Comparison of ENCODE assay signal across 22 mouse cellular contexts in the genomic region with DNA sequence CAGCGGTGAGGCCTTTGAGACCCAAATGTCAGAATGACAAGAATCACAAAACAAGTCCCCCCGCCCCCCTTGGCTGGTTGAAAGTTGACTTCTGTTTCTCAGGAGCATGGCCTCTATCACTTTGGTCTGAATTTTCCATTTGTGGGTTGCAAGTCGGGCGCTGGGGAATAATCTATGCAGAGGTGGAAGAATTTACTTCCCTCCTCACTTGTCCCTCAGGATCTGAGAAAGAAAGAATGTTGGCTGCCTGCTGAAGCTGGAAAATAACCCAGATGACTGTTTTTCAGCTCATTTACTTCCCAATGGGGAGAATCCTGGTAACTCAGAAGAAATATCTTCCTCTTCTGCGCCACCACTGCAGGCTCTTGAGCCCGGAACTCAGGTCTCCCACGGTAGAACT. TPM values are rescaled to one million over a fixed set of nuclear protein-coding genes. Genes with fewer than 3 reads are reported as not detected.
DNase-seq lines count a peak whose midpoint lies in the region; ATAC-seq lines count a peak whose summit lies in the region.
"Had no signal": no experiment of that assay in that cellular context is flagged by ENCODE, and none has a peak within 500 bp of the region (broad histone marks: within the 10 kb centered on the region; RNA-seq: fewer than 3 reads in every experiment).

No protein-coding gene starts in this region.

- DNase-seq in gastrocnemius, adult 18-20 months (ENCODE audit: low spot score): peak; percentile 50
- DNase-seq in gastrocnemius, postnatal 10 days: no peak
- no peak for DNase-seq in hindbrain, embryonic 14.5 days (ENCODE audit: low spot score)
- DNase-seq in gastrocnemius, postnatal 25 days: peak; percentile 57
- DNase-seq in adrenal gland, adult 18-20 months (ENCODE audit: low spot score in 2 of 2): no peak
- DNase-seq: adrenal gland, adult 2 months; adrenal gland, postnatal 25 days; cerebellum, adult 18-20 months; cerebellum, adult 9-11 months; cerebellum, postnatal 36 days; kidney, adult 11 months had no signal

- no peak overlapping the region for H3K4me2 ChIP-seq in hindbrain, embryonic 16.5 days (ENCODE audit: low read length)
- no peak overlapping the region for H3K4me2 ChIP-seq in hindbrain, embryonic 14.5 days (replicated peaks)
- H3K4me2 ChIP-seq in embryonic facial prominence, embryonic 15.5 days (replicated peaks): no peak overlapping the region
- no peak overlapping the region for H3K4me2 ChIP-seq in kidney, embryonic 16.5 days (replicated peaks; ENCODE audit: low read depth, low read length)
- H3K4me2 ChIP-seq: forebrain, embryonic 12.5 days; heart, embryonic 11.5 days; heart, embryonic 15.5 days had no signal

- WGBS in hindbrain, embryonic 16.5 days: 69% methylated on average over 7 of the region's 7 CpGs
- WGBS in hindbrain, embryonic 14.5 days: 79% methylated on average over 7 of the region's 7 CpGs
- 68% methylated on average over 7 of the region's 7 CpGs for WGBS in embryonic facial prominence, embryonic 15.5 days
- 88% methylated on average over 7 of the region's 7 CpGs for WGBS in kidney, embryonic 16.5 days

- H3K27ac ChIP-seq in hindbrain, embryonic 16.5 days (ENCODE audit: low read depth, low read length): peak overlapping the region; percentile 23; the same call in 1 of the 2 replicates
- no peak overlapping the region for H3K27ac ChIP-seq in hindbrain, embryonic 14.5 days
- 0 out of 2 replicates have a peak overlapping the region, but pooled peaks have one; percentile 17 for H3K27ac ChIP-seq in embryonic facial prominence, embryonic 15.5 days (replicated peaks)
- no peak overlapping the region for H3K27ac ChIP-seq in kidney, embryonic 16.5 days (ENCODE audit: low read length)
- H3K27ac ChIP-seq: forebrain, embryonic 12.5 days; heart, embryonic 15.5 days; hindbrain, postnatal 0 days had no signal

- H3K27me3 ChIP-seq in hindbrain, embryonic 16.5 days (replicated peaks; ENCODE audit: control insufficient read depth, insufficient read depth, low read length): no peaks in the 10 kb centered on the region
- H3K27me3 ChIP-seq in hindbrain, embryonic 14.5 days (ENCODE audit: control insufficient read depth, insufficient read depth, low read length): no peaks in the 10 kb centered on the region
- 0 out of 2 replicates have a peak, but pooled peaks cover under 1% of the 10 kb centered on the region for H3K27me3 ChIP-seq in embryonic facial prominence, embryonic 15.5 days
- no peaks in the 10 kb centered on the region; the same call in 1 of the 2 replicates for H3K27me3 ChIP-seq in kidney, embryonic 16.5 days (ENCODE audit: insufficient read depth, low read length)
- H3K27me3 ChIP-seq: forebrain, embryonic 12.5 days had no signal

- no peaks in the 10 kb centered on the region for H3K9me3 ChIP-seq in hindbrain, embryonic 16.5 days (ENCODE audit: control insufficient read depth, low read length)
- H3K9me3 ChIP-seq in hindbrain, embryonic 14.5 days (ENCODE audit: control insufficient read depth, low read length): no peaks in the 10 kb centered on the region
- no peaks in the 10 kb centered on the region for H3K9me3 ChIP-seq in embryonic facial prominence, embryonic 15.5 days (replicated peaks)
- H3K9me3 ChIP-seq in kidney, embryonic 16.5 days (ENCODE audit: low read length): no peaks in the 10 kb centered on the region
- H3K9me3 ChIP-seq: forebrain, embryonic 12.5 days; heart, embryonic 15.5 days had no signal

- peaks cover 24% of the 10 kb centered on the region for H3K36me3 ChIP-seq in hindbrain, embryonic 16.5 days (ENCODE audit: control insufficient read depth, insufficient read depth, low read length)
- H3K36me3 ChIP-seq in hindbrain, embryonic 14.5 days (replicated peaks; ENCODE audit: control insufficient read depth, insufficient read depth): peaks cover 77% of the 10 kb centered on the region
- no peaks in the 10 kb centered on the region for H3K36me3 ChIP-seq in embryonic facial prominence, embryonic 15.5 days
- H3K36me3 ChIP-seq in kidney, embryonic 16.5 days (ENCODE audit: insufficient read depth, low read length): no peaks in the 10 kb centered on the region
- H3K36me3 ChIP-seq: heart, embryonic 15.5 days had no signal

- no peak for ATAC-seq in hindbrain, embryonic 16.5 days
- ATAC-seq in hindbrain, embryonic 14.5 days (ENCODE audit: low FRiP score): no peak
- no peak for ATAC-seq in embryonic facial prominence, embryonic 15.5 days (ENCODE audit: insufficient number of reproducible peaks, low FRiP score, low TSS enrichment, low read depth)
- ATAC-seq in kidney, embryonic 16.5 days (ENCODE audit: low FRiP score, low TSS enrichment): no peak
- ATAC-seq: activated CD4-positive, CD25-positive, alpha-beta regulatory T cell, adult 4 months; forebrain, embryonic 16.5 days; hindbrain, postnatal 0 days; Patski had no signal

- H3K9ac ChIP-seq in hindbrain, embryonic 16.5 days (ENCODE audit: low read depth, low read length): no peak overlapping the region
- no peak overlapping the region for H3K9ac ChIP-seq in hindbrain, embryonic 14.5 days
- no peak overlapping the region for H3K9ac ChIP-seq in embryonic facial prominence, embryonic 15.5 days
- H3K9ac ChIP-seq in kidney, embryonic 16.5 days (replicated peaks; ENCODE audit: low read length): no peak overlapping the region
- H3K9ac ChIP-seq: forebrain, embryonic 12.5 days; heart, embryonic 15.5 days had no signal

- H3K4me1 ChIP-seq in hindbrain, embryonic 16.5 days (ENCODE audit: control insufficient read depth, insufficient read depth, low read depth, low read length): peaks cover 8% of the 10 kb centered on the region; the same call in 1 of the 2 replicates
- 0 out of 2 replicates have a peak, but pooled peaks cover 11% of the 10 kb centered on the region for H3K4me1 ChIP-seq in hindbrain, embryonic 14.5 days (replicated peaks; ENCODE audit: control insufficient read depth, insufficient read depth, low read length)
- H3K4me1 ChIP-seq in embryonic facial prominence, embryonic 15.5 days: no peaks in the 10 kb centered on the region
- no peaks in the 10 kb centered on the region for H3K4me1 ChIP-seq in kidney, embryonic 16.5 days (ENCODE audit: insufficient read depth, low read length)

- H3K4me3 ChIP-seq in hindbrain, embryonic 16.5 days (ENCODE audit: low read length): no peak overlapping the region
- H3K4me3 ChIP-seq in hindbrain, embryonic 14.5 days (replicated peaks; ENCODE audit: low read length): no peak overlapping the region
- no peak overlapping the region for H3K4me3 ChIP-seq in embryonic facial prominence, embryonic 15.5 days (replicated peaks)
- no peak overlapping the region for H3K4me3 ChIP-seq in kidney, embryonic 16.5 days (ENCODE audit: low read length)
- H3K4me3 ChIP-seq: forebrain, embryonic 12.5 days; heart, embryonic 15.5 days had no signal

RNA-seq across cellular contexts. Expression of a gene that starts 5.5 kb away (rescaled TPM):
- 1 to 10 TPM in 1 of 2 experiments, under 1 TPM in 1; 0.93 to 1.6 TPM for total RNA-seq in gastrocnemius, adult 18-20 months (2021)
- total RNA-seq in gastrocnemius, postnatal 10 days (2021): 1 to 10 TPM; 2.6 to 2.7 TPM
- 123 and 125 TPM in 2 replicates for polyA plus RNA-seq in hindbrain, embryonic 16.5 days (2015; fragmentation: Nextera tagmentation; extraction: Ambion mirVana)
- polyA plus RNA-seq in hindbrain, embryonic 14.5 days (2014; fragmentation: Nextera tagmentation; extraction: Ambion mirVana): 116 and 126 TPM in 2 replicates
- polyA plus RNA-seq in embryonic facial prominence, embryonic 15.5 days (2015; fragmentation: Nextera tagmentation; extraction: Ambion mirVana): 1.8 and 4.1 TPM in 2 replicates
- total RNA-seq in gastrocnemius, postnatal 25 days (2021): 1 to 10 TPM; 2.2 to 2.3 TPM
- total RNA-seq in adrenal gland, adult 18-20 months (2021): 10 to 100 TPM; 24.6 to 25.0 TPM
- 0.59 and 1.3 TPM in 2 replicates for polyA plus RNA-seq in kidney, embryonic 16.5 days (2015; fragmentation: Nextera tagmentation; extraction: Ambion mirVana)
- polyA plus RNA-seq: activated CD4-positive, CD25-positive, alpha-beta regulatory T cell, adult 4 months; C2C12; Patski had no signal

RNA-seq across cellular contexts. Expression of a gene that starts 52.8 kb away (rescaled TPM):
- 1 to 10 TPM; 4.8 to 7.6 TPM for total RNA-seq in gastrocnemius, adult 18-20 months (2021)
- total RNA-seq in gastrocnemius, postnatal 10 days (2021): 10 to 100 TPM in 1 of 2 experiments, 1 to 10 TPM in 1; 9.9 to 10.7 TPM
- 34.9 and 36.3 TPM in 2 replicates for polyA plus RNA-seq in hindbrain, embryonic 16.5 days (2015; fragmentation: Nextera tagmentation; extraction: Ambion mirVana)
- 38.1 and 41.3 TPM in 2 replicates for polyA plus RNA-seq in hindbrain, embryonic 14.5 days (2014; fragmentation: Nextera tagmentation; extraction: Ambion mirVana)
- polyA plus RNA-seq in embryonic facial prominence, embryonic 15.5 days (2015; fragmentation: Nextera tagmentation; extraction: Ambion mirVana): 49.2 TPM in 2 replicates
- total RNA-seq in gastrocnemius, postnatal 25 days (2021): 1 to 10 TPM; 4.9 to 7.3 TPM
- 10 to 100 TPM; 11.5 to 12.9 TPM for total RNA-seq in adrenal gland, adult 18-20 months (2021)
- polyA plus RNA-seq in kidney, embryonic 16.5 days (2015; fragmentation: Nextera tagmentation; extraction: Ambion mirVana): 31.0 and 31.5 TPM in 2 replicates

Comparison
In these comparisons a context has a peak if more than half of its experiments do, and no peak if none do; other contexts are left out.
1. DNase-seq: peak in gastrocnemius, adult 18-20 months (single experiment) and gastrocnemius, postnatal 25 days (single experiment); none in gastrocnemius, postnatal 10 days (single experiment), hindbrain, embryonic 14.5 days (single experiment) and adrenal gland, adult 18-20 months (0 of 2).
2. H3K27ac ChIP-seq: peak in hindbrain, embryonic 16.5 days (single experiment) and embryonic facial prominence, embryonic 15.5 days (single experiment); none in hindbrain, embryonic 14.5 days (single experiment) and kidney, embryonic 16.5 days (single experiment).
3. RNA of a gene that starts 5.5 kb away (total RNA-seq): 24.6 to 25.0 TPM in adrenal gland, adult 18-20 months; 2.6 to 2.7 TPM in gastrocnemius, postnatal 10 days, 2.2 to 2.3 TPM in gastrocnemius, postnatal 25 days and 0.93 to 1.6 TPM in gastrocnemius, adult 18-20 months; every median in the first group is over 4 times any median in the second.